Comparison of ENCODE assay signal across 16 mouse cellular contexts in the genomic region with DNA sequence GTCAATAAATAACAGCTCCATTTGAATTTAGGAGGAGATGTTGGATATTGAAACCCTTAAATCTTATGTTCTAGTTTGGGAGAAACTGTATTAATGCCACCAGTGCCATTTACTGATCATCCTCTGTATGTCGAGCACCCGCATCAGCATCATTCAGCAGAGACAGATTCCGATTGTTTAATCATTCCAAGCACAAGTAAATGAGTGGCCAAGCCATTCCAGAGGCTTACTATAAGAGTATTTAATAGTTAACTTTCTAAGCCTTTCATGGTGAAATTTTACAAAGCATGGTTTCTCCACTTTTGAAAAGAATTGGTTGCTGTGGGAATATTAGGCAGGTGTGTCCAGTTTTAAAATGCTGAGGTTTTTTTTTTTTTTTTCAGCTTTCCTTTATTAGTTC.
DNase-seq lines count a peak whose midpoint lies in the region; ATAC-seq and TF ChIP-seq lines count a peak whose summit lies in the region.
"Had no signal": no experiment of that assay in that cellular context is flagged by ENCODE, and none has a peak within 500 bp of the region (broad histone marks: within the 10 kb centered on the region; RNA-seq: fewer than 3 reads in every experiment).

No protein-coding gene starts in this region.

- no peak overlapping the region for H3K9ac ChIP-seq in limb, embryonic 14.5 days (ENCODE audit: low read depth, low read length, severe bottlenecking)
- H3K9ac ChIP-seq in kidney, embryonic 16.5 days (replicated peaks; ENCODE audit: low read length) = no peak overlapping the region
- H3K9ac ChIP-seq: hindbrain, embryonic 14.5 days had no signal

- peak overlapping the region; percentile 28; the same call in 1 of the 2 replicates for H3K4me2 ChIP-seq in limb, embryonic 14.5 days (replicated peaks; ENCODE audit: low read depth, low read length, severe bottlenecking)
- H3K4me2 ChIP-seq in kidney, embryonic 16.5 days (replicated peaks; ENCODE audit: low read depth, low read length) = no peak overlapping the region
- H3K4me2 ChIP-seq: hindbrain, embryonic 14.5 days had no signal

- H3K36me3 ChIP-seq in limb, embryonic 14.5 days (ENCODE audit: control insufficient read depth, insufficient read depth, low read length) = no peaks in the 10 kb centered on the region
- H3K36me3 ChIP-seq in limb, embryonic 10.5 days = no peaks in the 10 kb centered on the region
- H3K36me3 ChIP-seq in kidney, embryonic 16.5 days (ENCODE audit: insufficient read depth, low read length) = no peaks in the 10 kb centered on the region
- H3K36me3 ChIP-seq: embryonic facial prominence, embryonic 10.5 days; heart, embryonic 10.5 days had no signal

- no peak for ATAC-seq in limb, embryonic 14.5 days (ENCODE audit: low FRiP score, low read depth)
- peak; percentile 82 for ATAC-seq in kidney, embryonic 16.5 days (ENCODE audit: low FRiP score, low TSS enrichment)
- ATAC-seq: activated CD4-positive, CD25-positive, alpha-beta regulatory T cell, adult 4 months; Patski had no signal

- H3K27ac ChIP-seq in limb, embryonic 14.5 days (replicated peaks; ENCODE audit: low read depth, low read length) = no peak overlapping the region
- no peak overlapping the region for H3K27ac ChIP-seq in limb, embryonic 10.5 days
- H3K27ac ChIP-seq in kidney, embryonic 16.5 days (ENCODE audit: low read length) = 0 out of 2 replicates have a peak overlapping the region, but pooled peaks have one; percentile 61
- H3K27ac ChIP-seq: embryonic facial prominence, embryonic 10.5 days; gastrocnemius, adult 2 months; heart, embryonic 10.5 days; hindbrain, embryonic 14.5 days had no signal

- 43% methylated on average over 3 of the region's 3 CpGs for WGBS in limb, embryonic 14.5 days
- WGBS in limb, embryonic 10.5 days = 93% methylated on average over 3 of the region's 3 CpGs
- WGBS in kidney, embryonic 16.5 days = 67% methylated on average over 3 of the region's 3 CpGs

- no peaks in the 10 kb centered on the region for H3K9me3 ChIP-seq in limb, embryonic 14.5 days (ENCODE audit: control insufficient read depth, low read length)
- no peaks in the 10 kb centered on the region for H3K9me3 ChIP-seq in limb, embryonic 10.5 days (replicated peaks)
- no peaks in the 10 kb centered on the region for H3K9me3 ChIP-seq in kidney, embryonic 16.5 days (ENCODE audit: low read length)
- H3K9me3 ChIP-seq: embryonic facial prominence, embryonic 10.5 days; heart, embryonic 10.5 days had no signal

- no peak for TF ChIP-seq POLR2A in limb, embryonic 14.5 days (IDR thresholded peaks at IDR 0.05; ENCODE audit: borderline replicate concordance, extremely low read depth, insufficient read depth, insufficient read length)

- H3K4me3 ChIP-seq in limb, embryonic 14.5 days (replicated peaks; ENCODE audit: low read length) = no peak overlapping the region
- H3K4me3 ChIP-seq in limb, embryonic 10.5 days = no peak overlapping the region
- no peak overlapping the region for H3K4me3 ChIP-seq in kidney, embryonic 16.5 days (ENCODE audit: low read length)
- H3K4me3 ChIP-seq: embryonic facial prominence, embryonic 10.5 days; gastrocnemius, adult 2 months; heart, embryonic 10.5 days had no signal

- H3K4me1 ChIP-seq in limb, embryonic 14.5 days (ENCODE audit: control insufficient read depth, insufficient read depth, low read length) = peaks cover 3% of the 10 kb centered on the region; the same call in 1 of the 2 replicates
- peaks cover 10% of the 10 kb centered on the region; the same call in 1 of the 2 replicates for H3K4me1 ChIP-seq in limb, embryonic 10.5 days
- H3K4me1 ChIP-seq in kidney, embryonic 16.5 days (ENCODE audit: insufficient read depth, low read length) = peaks cover 9% of the 10 kb centered on the region
- H3K4me1 ChIP-seq: embryonic facial prominence, embryonic 10.5 days; heart, embryonic 10.5 days had no signal

- no peaks in the 10 kb centered on the region for H3K27me3 ChIP-seq in limb, embryonic 14.5 days (ENCODE audit: control insufficient read depth, insufficient read depth, low read length)
- H3K27me3 ChIP-seq in limb, embryonic 10.5 days (ENCODE audit: low read depth, poor library complexity, severe bottlenecking) = no peaks in the 10 kb centered on the region
- no peaks in the 10 kb centered on the region for H3K27me3 ChIP-seq in kidney, embryonic 16.5 days (ENCODE audit: insufficient read depth, low read length)
- H3K27me3 ChIP-seq: CH12.LX, Patski had no signal

- peak; percentile 9 for DNase-seq in limb, embryonic 14.5 days (ENCODE audit: low spot score)
- no peak for DNase-seq in limb, embryonic 10.5 days (ENCODE audit: low spot score)
- peak; percentile 29 to 31 for DNase-seq in kidney, postnatal 25 days
- DNase-seq in heart, adult 9 months (ENCODE audit: low spot score in 2 of 2) = no peak
- no peak for DNase-seq in retina, embryonic 14.5 days (ENCODE audit: low spot score)
- DNase-seq: cerebellum, adult 9-11 months; gastrocnemius, adult 2 months; gastrocnemius, postnatal 25 days; heart, postnatal 10 days had no signal

Comparison
In these comparisons a context has a peak if more than half of its experiments do, and no peak if none do; other contexts are left out.
1. DNase-seq: peak in limb, embryonic 14.5 days (single experiment) and kidney, postnatal 25 days (2 of 2); none in limb, embryonic 10.5 days (single experiment), heart, adult 9 months (0 of 2) and retina, embryonic 14.5 days (single experiment).